Comparison of ENCODE assay signal across 9 mouse cellular contexts in genomic region chr8:71741687-71742114, GRCm38 (mm10). TPM values are rescaled to one million over a fixed set of nuclear protein-coding genes. Genes with fewer than 3 reads are reported as not detected.
DNase-seq lines count a peak whose midpoint lies in the region; ATAC-seq lines count a peak whose summit lies in the region.
"Had no signal": no experiment of that assay in that cellular context is flagged by ENCODE, and none has a peak within 500 bp of the region (broad histone marks: within the 10 kb centered on the region; RNA-seq: fewer than 3 reads in every experiment).

No protein-coding gene starts in this region.

- no peaks in the 10 kb centered on the region for H3K9me3 ChIP-seq in embryonic facial prominence, embryonic 10.5 days
- H3K9me3 ChIP-seq in kidney, embryonic 15.5 days (replicated peaks): no peaks in the 10 kb centered on the region

- no peaks in the 10 kb centered on the region for H3K36me3 ChIP-seq in embryonic facial prominence, embryonic 10.5 days (replicated peaks)
- no peaks in the 10 kb centered on the region for H3K36me3 ChIP-seq in kidney, embryonic 15.5 days

- 4% methylated on average over 19 of the region's 19 CpGs for WGBS in embryonic facial prominence, embryonic 10.5 days
- WGBS in kidney, embryonic 15.5 days: 3% methylated on average over 19 of the region's 19 CpGs

- no peak overlapping the region for H3K9ac ChIP-seq in kidney, embryonic 15.5 days

- ATAC-seq in kidney, embryonic 15.5 days (replicated peaks; ENCODE audit: low FRiP score): peak; percentile 66; the same call in 1 of the 2 replicates
- no peak for ATAC-seq in cerebellum, adult (ENCODE audit: insufficient number of reproducible peaks, low FRiP score, low TSS enrichment)

- peaks cover 14% of the 10 kb centered on the region for H3K27me3 ChIP-seq in embryonic facial prominence, embryonic 10.5 days (replicated peaks; ENCODE audit: low read depth, poor library complexity, severe bottlenecking)
- 0 out of 2 replicates have a peak, but pooled peaks cover 3% of the 10 kb centered on the region for H3K27me3 ChIP-seq in kidney, embryonic 15.5 days

- H3K27ac ChIP-seq in embryonic facial prominence, embryonic 10.5 days (replicated peaks): no peak overlapping the region
- H3K27ac ChIP-seq in kidney, embryonic 15.5 days: no peak overlapping the region

- peak overlapping the region; percentile 41 for H3K4me3 ChIP-seq in embryonic facial prominence, embryonic 10.5 days
- peak overlapping the region; percentile 28 for H3K4me3 ChIP-seq in kidney, embryonic 15.5 days (replicated peaks)
- H3K4me3 ChIP-seq: erythroblast, embryonic 14.5 days had no signal

- peaks cover 8% of the 10 kb centered on the region for H3K4me1 ChIP-seq in embryonic facial prominence, embryonic 10.5 days
- H3K4me1 ChIP-seq in kidney, embryonic 15.5 days: peaks cover 9% of the 10 kb centered on the region

- peak overlapping the region; percentile 59 for H3K4me2 ChIP-seq in kidney, embryonic 15.5 days

- DNase-seq in heart, adult 11 months: peak; percentile 90
- no peak for DNase-seq in heart, adult 9 months (ENCODE audit: low spot score in 2 of 2)
- DNase-seq in embryonic facial prominence, embryonic 10.5 days (ENCODE audit: low spot score): peak; percentile 34
- DNase-seq in lung, postnatal 10 days: peak; percentile 25
- no peak for DNase-seq in cerebellum, adult 11 months
- no peak for DNase-seq in right cerebral cortex, postnatal 4 days

RNA-seq across cellular contexts. Expression of gene Fcho1, which starts 16.2 kb away (rescaled TPM):
- 6.0 and 7.9 TPM in 2 replicates for polyA plus RNA-seq in embryonic facial prominence, embryonic 10.5 days (2016; fragmentation: Nextera tagmentation; extraction: Ambion mirVana)
- polyA plus RNA-seq in kidney, embryonic 15.5 days (2015; fragmentation: Nextera tagmentation; extraction: Ambion mirVana): 6.3 and 6.5 TPM in 2 replicates

RNA-seq across cellular contexts. Expression of gene B3gnt3, which starts 40.1 kb away (rescaled TPM):
- polyA plus RNA-seq in embryonic facial prominence, embryonic 10.5 days (2016; fragmentation: Nextera tagmentation; extraction: Ambion mirVana): 0.54 and 0.72 TPM in 2 replicates
- 2.8 and 3.9 TPM in 2 replicates for polyA plus RNA-seq in kidney, embryonic 15.5 days (2015; fragmentation: Nextera tagmentation; extraction: Ambion mirVana)

RNA-seq across cellular contexts. Expression of gene Insl3, which starts 52.7 kb away (rescaled TPM):
- 0.55 TPM in 1 of 2 replicates, not detected in the other for polyA plus RNA-seq in embryonic facial prominence, embryonic 10.5 days (2016; fragmentation: Nextera tagmentation; extraction: Ambion mirVana)
- polyA plus RNA-seq in kidney, embryonic 15.5 days (2015; fragmentation: Nextera tagmentation; extraction: Ambion mirVana): 1.2 and 1.7 TPM in 2 replicates

Comparison
In these comparisons a context has a peak if more than half of its experiments do, and no peak if none do; other contexts are left out.
1. DNase-seq: peak in heart, adult 11 months (single experiment), embryonic facial prominence, embryonic 10.5 days (single experiment) and lung, postnatal 10 days (single experiment); none in heart, adult 9 months (0 of 2), cerebellum, adult 11 months (single experiment) and right cerebral cortex, postnatal 4 days (single experiment).